Mouse (Mus musculus) embryonic facial prominence, embryonic 15.5 days (tissue): ENCODE data around the gene Rhov. TPM values are rescaled to one million over a fixed set of nuclear protein-coding genes. Genes with fewer than 3 reads are reported as not detected.
A peak's percentile ranks its signal among the peaks of the same experiment; 100 is the strongest.

ENCODE experiments used
- ATAC-seq: fragments of 200-750 bp; cut with Nextera tagmentation; 2 replicates; pipeline ENCODE4 v1.8.0; 2017; ENCODE audit warnings: low read depth, moderate TSS enrichment; ENCODE audit not compliant: insufficient number of reproducible peaks, low FRiP score, low TSS enrichment
- H3K27ac ChIP-seq: fragments of 300-500 bp; sonication (generic); replicated peaks from 2 replicates; pipeline ENCODE4 v1.5.1; 2015; ENCODE audit warnings: mild to moderate bottlenecking, inconsistent platforms
- H3K27me3 ChIP-seq: fragments of 300-500 bp; sonication (generic); 2 replicates; pipeline ENCODE4 v1.6.1; 2015; ENCODE audit warnings: inconsistent platforms
- H3K36me3 ChIP-seq: fragments of 300-500 bp; sonication (generic); 2 replicates; pipeline ENCODE4 v1.6.1; 2015; ENCODE audit warnings: mild to moderate bottlenecking, inconsistent platforms
- H3K4me1 ChIP-seq: fragments of 300-500 bp; sonication (generic); 2 replicates; pipeline ENCODE4 v1.6.1; 2015; ENCODE audit warnings: inconsistent platforms
- H3K4me2 ChIP-seq: fragments of 300-500 bp; sonication (generic); replicated peaks from 2 replicates; pipeline ENCODE4 v1.6.1; 2015; ENCODE audit warnings: mild to moderate bottlenecking, inconsistent platforms
- H3K4me3 ChIP-seq: fragments of 300-500 bp; sonication (generic); replicated peaks from 2 replicates; pipeline ENCODE4 v1.5.1; 2015; ENCODE audit warnings: mild to moderate bottlenecking, inconsistent platforms
- H3K9ac ChIP-seq: fragments of 300-500 bp; sonication (generic); 2 replicates; pipeline ENCODE4 v1.6.1; 2015; ENCODE audit warnings: inconsistent platforms
- H3K9me3 ChIP-seq: fragments of 300-500 bp; sonication (generic); replicated peaks from 2 replicates; pipeline ENCODE4 v1.6.1; 2016; ENCODE audit warnings: inconsistent platforms
- WGBS: fragments of 180-500 bp; shearing (Covaris S2); methylation state at CpG from one replicate; pipeline ENCODE4 v1.1.7; 2015; 5-methylcytosine and 5-hydroxymethylcytosine counted together
- polyA plus RNA-seq: library from polyadenylated mRNA; unstranded; fragments of >200 nt; fragmentation: Nextera tagmentation; extraction: Ambion mirVana; gene quantifications from 2 replicates; pipeline ENCODE4 v1.2.1, GENCODE M21; 2015

Rhov gene
- polyA plus RNA-seq, 1 experiment from 2014 or later = 37.9 TPM

DNA sequence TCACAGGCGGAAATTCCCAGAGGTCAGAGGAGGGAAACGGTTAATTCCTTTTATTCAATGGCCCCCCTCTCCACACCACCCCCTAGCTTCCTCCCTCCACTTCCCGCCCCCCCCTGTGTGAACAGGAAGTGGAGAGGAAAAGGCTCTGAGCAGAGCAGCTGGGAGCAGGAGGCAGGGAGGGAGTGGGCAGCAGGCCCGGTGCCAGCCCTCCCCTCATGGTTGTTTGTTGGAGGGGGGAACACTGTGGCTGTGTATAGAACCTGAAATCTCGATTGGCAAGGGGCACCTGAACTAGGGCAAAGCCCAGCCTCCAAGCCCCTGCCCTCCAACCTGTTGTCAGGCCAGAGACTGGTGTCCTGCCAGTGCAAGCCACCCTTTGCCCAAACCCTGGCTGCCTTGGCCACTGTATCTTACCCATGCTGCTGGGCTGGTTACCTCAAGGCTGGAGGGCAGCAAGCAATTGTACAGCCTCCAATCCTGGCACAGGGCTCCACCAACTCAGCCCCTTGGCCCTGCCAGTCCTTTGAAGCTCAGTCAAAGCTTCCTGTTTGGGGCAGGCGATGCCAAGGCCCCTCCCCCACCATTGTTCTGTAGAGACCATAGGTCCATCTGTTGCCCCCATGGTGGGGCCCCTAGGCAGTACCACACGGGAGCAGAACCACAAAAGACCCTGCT, 29.9 kb upstream of the Rhov start:
- no peaks in the 10 kb centered on the region for H3K9me3 ChIP-seq
- no peak overlapping the region for H3K4me3 ChIP-seq
- 40% methylated on average over 7 of the region's 7 CpGs for WGBS
- no peaks in the 10 kb centered on the region for H3K27me3 ChIP-seq
- H3K4me1 ChIP-seq = peaks cover 29% of the 10 kb centered on the region
- H3K27ac ChIP-seq = peak overlapping the region; percentile 34
- ATAC-seq = peak; percentile 8; the same call in 1 of the 2 replicates
- H3K9ac ChIP-seq = no peak overlapping the region
- peaks cover 32% of the 10 kb centered on the region for H3K36me3 ChIP-seq
- peak overlapping the region; percentile 36 for H3K4me2 ChIP-seq

DNA sequence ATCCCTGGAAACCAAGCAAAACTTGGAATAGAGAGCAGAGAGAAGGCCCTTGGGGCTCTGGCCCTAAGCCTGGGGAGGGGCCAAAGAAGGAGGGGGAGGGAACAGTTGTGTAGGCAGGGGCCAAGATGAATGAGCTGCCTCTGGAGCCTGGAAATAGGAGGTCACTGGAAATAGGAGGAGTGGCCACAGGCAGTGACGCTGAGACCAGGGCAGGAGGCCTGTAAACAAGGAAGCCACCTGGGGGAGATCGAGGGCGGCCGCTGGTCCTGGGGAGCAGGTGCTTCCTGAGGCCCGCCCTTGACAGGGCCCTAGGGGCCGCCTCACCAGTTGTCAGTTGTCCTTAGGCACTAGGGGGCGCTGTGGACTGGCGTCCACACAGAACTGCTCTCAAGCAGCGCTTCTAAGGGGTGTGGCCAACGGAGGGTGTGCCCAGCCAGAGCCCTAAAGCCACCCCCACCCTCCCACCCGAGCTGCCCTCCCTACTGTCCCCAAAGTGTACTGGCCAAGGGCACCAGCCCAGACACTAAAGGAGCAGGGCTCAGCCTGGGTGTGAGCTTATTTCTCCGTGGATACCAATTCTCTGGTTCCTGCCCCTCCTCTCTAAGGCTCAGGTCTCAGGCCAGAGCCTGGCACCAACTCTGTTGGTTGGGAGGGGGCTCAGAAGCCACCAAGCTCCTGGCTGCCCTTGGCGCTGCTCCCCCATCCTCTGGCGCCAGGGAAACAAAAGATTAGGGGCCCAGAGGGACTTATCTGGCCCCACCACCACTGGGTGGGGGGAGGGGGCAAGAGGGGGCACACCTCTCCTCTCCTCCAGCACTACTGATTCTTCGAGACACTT, 29.1 kb upstream of the Rhov start:
- H3K4me1 ChIP-seq = peaks cover 29% of the 10 kb centered on the region
- H3K4me3 ChIP-seq = 0 out of 2 replicates have a peak overlapping the region, but pooled peaks have one; percentile 11
- no peaks in the 10 kb centered on the region for H3K27me3 ChIP-seq
- 0 out of 2 replicates have a peak overlapping the region, but pooled peaks have one; percentile 34 for H3K27ac ChIP-seq
- WGBS = 8% methylated on average over 15 of the region's 15 CpGs
- no peak overlapping the region for H3K9ac ChIP-seq
- H3K9me3 ChIP-seq = no peaks in the 10 kb centered on the region
- peak overlapping the region; percentile 36 for H3K4me2 ChIP-seq
- peak; percentile 80 for ATAC-seq
- peaks cover 35% of the 10 kb centered on the region for H3K36me3 ChIP-seq

DNA sequence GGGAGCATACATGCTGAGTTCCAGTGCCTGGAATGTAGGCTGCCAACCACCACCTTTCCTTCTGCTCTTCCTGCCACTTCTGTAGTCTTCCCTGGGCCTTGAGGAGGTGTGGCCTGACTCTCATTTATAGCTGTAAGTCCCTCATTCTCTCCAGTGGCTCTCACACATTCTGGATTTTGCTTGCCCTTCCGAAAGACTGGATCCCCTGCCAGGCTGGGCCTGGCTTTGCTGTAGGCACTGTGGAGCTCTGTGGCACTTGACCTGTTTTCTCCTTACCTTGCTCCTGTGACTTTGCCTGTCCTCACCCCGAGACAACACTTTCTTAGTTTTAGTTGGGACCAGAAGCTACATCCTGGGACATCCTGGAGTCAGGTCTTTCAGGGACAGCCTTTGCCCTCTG, 27.8 kb upstream of the Rhov start:
- Histone ChIP-seq H3K36me3 (peaks cover 48% of the 10 kb centered on the region), H3K4me2 (no peak overlapping the region), H3K9me3 (no peaks in the 10 kb centered on the region), H3K4me3 (no peak overlapping the region), H3K9ac (no peak overlapping the region), H3K27me3 (no peaks in the 10 kb centered on the region), H3K27ac (no peak overlapping the region), H3K4me1 (peaks cover 22% of the 10 kb centered on the region)
- WGBS = 81% methylated on average over 2 of the region's 2 CpGs
- ATAC-seq = no peak

DNA sequence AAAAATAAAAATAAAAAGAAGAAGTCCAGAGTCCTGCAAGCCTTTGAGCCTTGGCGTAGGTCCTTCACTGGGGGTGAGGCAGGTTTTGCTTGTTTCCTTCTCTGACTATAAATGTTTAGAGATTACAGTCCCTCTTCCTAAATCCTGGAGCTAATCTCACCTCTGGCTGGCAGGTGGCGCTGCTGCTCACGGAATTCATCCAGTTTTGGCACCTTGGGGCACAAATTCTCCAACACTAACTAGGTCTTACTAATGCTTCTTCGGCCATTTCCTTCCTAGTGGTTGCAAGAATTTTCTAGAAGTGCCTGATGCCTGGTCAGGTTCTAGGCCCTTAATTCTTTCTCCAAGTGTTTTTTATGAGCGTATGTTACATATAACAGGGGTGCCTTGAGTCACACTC, 27.3 kb upstream of the Rhov start:
- H3K27me3 ChIP-seq = no peaks in the 10 kb centered on the region
- H3K9ac ChIP-seq = no peak overlapping the region
- 42% methylated on average over 5 of the region's 5 CpGs for WGBS
- H3K36me3 ChIP-seq = peaks cover 53% of the 10 kb centered on the region
- peaks cover 22% of the 10 kb centered on the region for H3K4me1 ChIP-seq
- H3K9me3 ChIP-seq = no peaks in the 10 kb centered on the region
- no peak overlapping the region for H3K27ac ChIP-seq
- no peak overlapping the region for H3K4me2 ChIP-seq
- no peak overlapping the region for H3K4me3 ChIP-seq
- ATAC-seq = no peak

DNA sequence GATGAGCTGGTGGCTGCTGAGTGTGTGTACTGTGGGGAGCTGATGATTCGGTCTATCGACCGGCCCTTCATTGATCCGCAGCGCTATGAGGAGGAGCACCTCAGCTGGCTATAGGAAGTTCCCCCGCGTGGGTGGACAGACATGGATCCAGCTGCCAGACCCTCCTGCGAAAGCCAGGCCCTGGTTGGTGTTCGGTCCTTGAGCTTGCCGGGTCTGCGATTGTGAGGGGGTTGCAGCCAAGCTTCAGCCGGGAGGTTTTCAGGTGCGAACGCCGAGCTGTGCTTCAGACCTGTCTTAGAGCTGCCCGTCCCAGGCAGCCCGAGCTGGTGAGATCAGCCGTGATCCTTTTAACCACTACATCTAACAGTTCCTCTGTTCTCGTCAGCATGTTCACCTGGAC, 26.4 kb upstream of the Rhov start:
- Histone ChIP-seq H3K27ac (no peak overlapping the region), H3K9ac (no peak overlapping the region), H3K9me3 (no peaks in the 10 kb centered on the region), H3K27me3 (no peaks in the 10 kb centered on the region), H3K4me3 (no peak overlapping the region), H3K4me1 (peaks cover 22% of the 10 kb centered on the region), H3K36me3 (peaks cover 62% of the 10 kb centered on the region), H3K4me2 (no peak overlapping the region)
- ATAC-seq = no peak
- WGBS = 94% methylated on average over 19 of the region's 19 CpGs

DNA sequence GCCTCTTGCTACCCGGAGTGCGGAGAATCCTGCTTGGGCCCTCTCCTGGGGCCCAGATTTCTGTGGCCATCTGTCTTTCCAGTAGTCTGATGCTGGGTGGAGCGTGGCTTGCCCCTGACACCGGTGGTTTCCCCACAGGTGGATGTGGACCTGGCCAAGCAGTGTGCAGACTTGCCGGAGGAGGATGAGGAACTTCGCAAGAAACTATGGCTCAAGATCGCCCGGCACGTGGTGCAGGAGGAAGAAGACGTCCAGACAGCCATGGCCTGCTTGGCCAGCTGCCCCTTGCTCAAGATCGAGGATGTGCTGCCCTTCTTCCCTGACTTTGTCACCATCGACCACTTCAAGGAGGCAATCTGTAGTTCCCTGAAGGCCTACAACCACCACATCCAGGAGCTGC, 25.7 kb upstream of the Rhov start:
- Histone ChIP-seq H3K4me2 (no peak overlapping the region), H3K4me3 (no peak overlapping the region), H3K27ac (no peak overlapping the region), H3K27me3 (no peaks in the 10 kb centered on the region), H3K9me3 (no peaks in the 10 kb centered on the region), H3K36me3 (peaks cover 69% of the 10 kb centered on the region), H3K9ac (no peak overlapping the region), H3K4me1 (peaks cover 22% of the 10 kb centered on the region)
- WGBS = 92% methylated on average over 12 of the region's 12 CpGs
- ATAC-seq = no peak

DNA sequence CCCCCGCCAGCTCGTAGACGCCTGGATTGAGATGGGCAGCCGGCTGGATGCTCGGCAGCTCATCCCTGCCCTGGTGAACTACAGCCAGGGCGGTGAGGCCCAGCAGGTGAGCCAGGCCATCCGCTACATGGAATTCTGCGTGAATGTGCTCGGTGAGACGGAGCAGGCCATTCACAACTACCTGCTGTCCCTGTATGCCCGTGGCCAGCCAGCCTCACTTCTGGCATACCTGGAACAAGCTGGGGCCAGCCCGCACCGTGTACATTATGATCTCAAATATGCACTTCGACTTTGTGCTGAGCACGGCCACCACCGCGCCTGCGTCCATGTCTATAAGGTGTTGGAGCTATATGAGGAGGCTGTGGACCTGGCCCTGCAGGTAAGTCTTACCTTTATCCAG, 23.3 kb upstream of the Rhov start:
- no peak overlapping the region for H3K9ac ChIP-seq
- H3K9me3 ChIP-seq = no peaks in the 10 kb centered on the region
- no peak overlapping the region for H3K4me2 ChIP-seq
- no peak overlapping the region for H3K4me3 ChIP-seq
- WGBS = 94% methylated on average over 18 of the region's 18 CpGs
- peaks cover 84% of the 10 kb centered on the region for H3K36me3 ChIP-seq
- no peaks in the 10 kb centered on the region for H3K27me3 ChIP-seq
- H3K27ac ChIP-seq = no peak overlapping the region
- ATAC-seq = no peak
- peaks cover 11% of the 10 kb centered on the region for H3K4me1 ChIP-seq

DNA sequence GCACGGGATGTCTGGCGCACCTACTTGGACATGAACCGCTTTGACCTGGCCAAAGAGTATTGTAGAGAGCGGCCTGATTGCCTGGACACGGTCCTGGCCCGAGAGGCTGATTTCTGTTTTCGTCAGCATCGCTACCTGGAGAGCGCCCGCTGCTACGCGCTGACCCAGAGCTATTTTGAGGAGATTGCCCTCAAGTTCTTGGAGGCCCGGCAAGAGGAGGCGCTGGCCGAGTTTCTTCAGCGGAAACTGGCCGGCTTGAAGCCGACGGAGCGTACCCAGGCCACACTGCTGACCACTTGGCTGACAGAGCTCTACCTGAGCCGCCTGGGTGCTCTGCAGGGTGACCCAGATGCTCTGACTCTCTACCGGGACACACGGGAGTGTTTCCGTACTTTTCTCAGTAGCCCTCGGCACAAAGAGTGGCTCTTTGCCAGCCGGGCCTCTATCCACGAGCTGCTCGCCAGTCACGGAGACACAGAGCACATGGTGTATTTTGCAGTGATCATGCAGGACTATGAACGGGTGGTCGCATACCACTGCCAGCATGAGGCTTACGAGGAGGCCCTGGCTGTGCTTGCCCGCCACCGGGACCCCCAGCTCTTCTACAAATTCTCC, 22.8 kb upstream of the Rhov start:
- H3K4me2 ChIP-seq = no peak overlapping the region
- H3K4me1 ChIP-seq = peaks cover 14% of the 10 kb centered on the region
- WGBS = 94% methylated on average over 34 of the region's 34 CpGs
- H3K27ac ChIP-seq = no peak overlapping the region
- no peak overlapping the region for H3K4me3 ChIP-seq
- no peaks in the 10 kb centered on the region for H3K27me3 ChIP-seq
- H3K9me3 ChIP-seq = no peaks in the 10 kb centered on the region
- no peak overlapping the region for H3K9ac ChIP-seq
- peaks cover 79% of the 10 kb centered on the region for H3K36me3 ChIP-seq
- no peak for ATAC-seq

DNA sequence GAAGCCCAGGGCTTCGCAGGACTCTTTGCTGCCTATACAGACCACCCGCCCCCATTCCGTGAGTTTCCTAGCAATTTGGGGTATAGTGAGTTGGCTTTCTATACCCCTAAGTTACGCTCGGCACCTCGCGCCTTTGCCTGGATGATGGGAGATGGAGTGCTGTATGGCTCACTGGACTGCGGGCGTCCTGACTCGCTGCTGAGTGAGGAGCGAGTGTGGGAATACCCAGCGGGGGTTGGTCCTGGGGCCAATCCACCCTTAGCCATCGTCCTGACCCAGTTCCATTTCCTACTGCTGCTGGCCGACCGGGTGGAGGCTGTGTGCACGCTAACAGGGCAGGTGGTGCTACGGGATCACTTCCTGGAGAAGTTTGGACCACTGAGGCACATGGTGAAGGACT, 22.2 kb upstream of the Rhov start:
- 97% methylated on average over 17 of the region's 17 CpGs for WGBS

DNA sequence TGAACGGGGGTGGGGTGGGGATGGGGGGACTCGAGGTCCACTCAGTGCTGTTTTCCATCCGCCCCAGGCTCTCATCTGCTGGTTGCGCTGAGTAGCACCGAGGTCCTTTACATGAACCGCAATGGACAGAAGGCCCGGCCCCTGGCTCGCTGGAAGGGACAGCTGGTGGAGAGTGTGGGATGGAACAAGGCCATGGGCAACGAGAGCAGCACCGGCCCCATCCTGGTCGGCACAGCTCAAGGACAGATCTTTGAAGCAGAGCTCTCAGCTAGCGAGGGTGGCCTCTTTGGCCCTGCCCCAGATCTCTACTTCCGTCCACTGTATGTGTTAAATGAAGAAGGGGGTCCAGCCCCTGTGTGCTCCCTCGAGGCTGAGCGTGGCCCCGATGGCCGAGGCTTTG, 21.8 kb upstream of the Rhov start:
- H3K4me1 ChIP-seq = peaks cover 19% of the 10 kb centered on the region
- no peak overlapping the region for H3K4me2 ChIP-seq
- H3K27ac ChIP-seq = no peak overlapping the region
- 95% methylated on average over 17 of the region's 17 CpGs for WGBS
- H3K9ac ChIP-seq = no peak overlapping the region
- H3K4me3 ChIP-seq = no peak overlapping the region
- H3K36me3 ChIP-seq = peaks cover 73% of the 10 kb centered on the region
- no peak for ATAC-seq
- H3K9me3 ChIP-seq = no peaks in the 10 kb centered on the region
- H3K27me3 ChIP-seq = no peaks in the 10 kb centered on the region

More for the DNA sequence above, 22.2 kb upstream of the Rhov start:
- no peak overlapping the region for H3K27ac ChIP-seq
- H3K4me1 ChIP-seq = peaks cover 14% of the 10 kb centered on the region
- peaks cover 75% of the 10 kb centered on the region for H3K36me3 ChIP-seq
- no peaks in the 10 kb centered on the region for H3K9me3 ChIP-seq
- no peak overlapping the region for H3K9ac ChIP-seq
- no peak overlapping the region for H3K4me3 ChIP-seq
- ATAC-seq = no peak
- H3K4me2 ChIP-seq = no peak overlapping the region
- H3K27me3 ChIP-seq = no peaks in the 10 kb centered on the region

DNA sequence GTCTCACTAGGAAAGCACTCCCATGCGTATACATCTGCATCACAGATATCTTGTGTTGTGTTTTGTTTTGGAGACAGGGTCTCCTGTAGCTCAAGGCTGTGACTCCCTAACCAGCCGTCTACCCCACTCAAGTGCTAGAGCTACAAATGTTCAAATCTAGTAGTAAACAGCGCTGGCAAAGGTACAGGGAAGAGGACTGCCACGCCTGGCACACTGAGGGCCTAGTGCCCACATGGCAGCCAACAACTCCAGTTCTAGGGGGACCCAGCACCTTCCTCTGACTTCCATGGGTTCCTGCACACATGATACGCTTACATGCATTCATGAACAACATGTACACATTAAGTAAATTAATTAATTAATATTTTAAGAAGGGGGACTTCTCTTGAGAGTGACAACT, 21.2 kb upstream of the Rhov start:
- Histone ChIP-seq H3K27me3 (no peaks in the 10 kb centered on the region), H3K4me1 (peaks cover 20% of the 10 kb centered on the region), H3K36me3 (peaks cover 67% of the 10 kb centered on the region), H3K4me2 (no peak overlapping the region), H3K9ac (no peak overlapping the region), H3K9me3 (no peaks in the 10 kb centered on the region), H3K27ac (no peak overlapping the region), H3K4me3 (no peak overlapping the region)
- ATAC-seq = no peak
- WGBS = 94% methylated on average over 5 of the region's 5 CpGs
